Mouse (Mus musculus) right cerebral cortex, postnatal 4 days (tissue): ENCODE measurements around the gene Slc25a48.

Experiments
- DNase-seq: peaks from one replicate; pipeline ENCODE4 v3.0.0-alpha.2; 2022

Gene Slc25a48

DNA sequence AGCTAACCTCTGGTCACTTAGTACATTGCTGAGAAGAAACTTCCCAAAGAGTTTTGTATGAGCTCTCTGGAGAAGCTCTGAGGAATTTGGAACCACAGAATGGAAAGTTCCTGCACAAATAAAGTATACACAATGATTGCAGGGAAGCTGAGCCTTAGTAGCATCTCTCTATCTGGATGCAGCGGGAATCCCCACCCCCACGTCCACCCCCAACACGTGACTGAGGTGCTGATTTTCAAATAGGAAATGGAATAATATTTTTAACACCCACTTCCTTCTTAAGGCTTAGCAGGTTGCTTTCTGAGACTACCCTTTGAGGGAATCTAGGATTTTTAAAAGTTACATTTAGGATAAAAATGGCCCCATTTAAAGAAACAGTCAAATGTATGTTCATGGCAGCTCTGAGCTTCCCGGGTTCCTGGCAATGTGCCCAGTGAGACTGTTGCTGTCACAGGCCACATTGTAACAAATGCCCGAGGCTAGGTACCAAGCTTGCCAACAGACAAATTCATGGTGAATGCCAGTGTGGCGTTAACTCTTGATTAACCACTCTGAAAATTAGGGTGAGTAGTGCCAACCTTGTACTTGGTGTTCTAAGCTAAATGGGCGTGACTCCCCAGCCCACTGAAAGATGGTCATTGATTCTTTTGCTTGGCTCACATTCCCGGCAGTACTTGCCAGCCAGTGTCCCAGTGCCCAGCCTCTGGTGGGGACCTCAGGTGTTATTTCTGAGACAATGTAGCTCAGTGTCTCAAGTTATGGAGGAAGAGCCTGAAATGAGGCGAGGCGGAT, 11.3 kb downstream of the Slc25a48 start:
- DNase-seq, result peak; percentile 63

DNA sequence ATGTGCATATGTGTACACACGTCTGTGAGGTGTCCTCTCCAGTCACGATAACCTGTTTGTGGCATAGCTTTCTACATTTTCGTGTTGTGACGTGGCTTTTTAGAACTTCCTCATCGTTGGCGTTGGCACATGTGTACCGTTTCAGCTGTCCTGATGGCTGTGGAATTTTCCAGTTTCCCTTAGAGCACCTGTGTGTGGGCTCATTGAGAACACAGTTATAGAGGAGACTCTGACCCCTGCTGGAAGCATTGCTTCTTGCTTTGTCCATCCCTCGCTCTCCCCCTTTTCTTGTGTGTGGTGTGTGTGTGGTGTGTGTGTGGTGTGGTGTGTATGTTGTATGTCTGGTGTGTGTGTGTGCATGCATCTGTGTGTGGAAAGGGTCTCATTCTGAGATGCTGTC, 11.9 kb downstream of the Slc25a48 start:
- no peak for DNase-seq

DNA sequence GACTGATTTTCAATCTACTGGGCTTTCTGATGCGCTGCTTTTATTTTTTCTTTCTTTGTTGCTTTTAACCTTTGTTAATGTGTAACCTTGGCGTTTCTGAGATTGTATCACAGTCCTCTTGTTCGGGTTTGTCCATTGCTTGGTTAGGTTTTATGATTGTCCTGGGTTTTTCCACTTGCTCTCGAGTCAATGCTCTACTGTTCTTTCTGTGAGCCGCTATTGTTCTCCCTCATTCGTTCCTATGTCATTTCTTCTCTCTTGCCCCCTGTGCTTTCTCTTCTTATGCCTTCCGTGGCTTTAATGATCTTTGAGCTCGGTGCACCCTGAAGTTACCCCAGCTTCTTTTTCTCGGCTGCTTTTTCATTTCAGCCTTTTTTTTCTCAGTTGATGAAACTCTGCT, 19.8 kb downstream of the Slc25a48 start:
- DNase-seq, result no peak

GRCm38 (mm10) chr13:56461460-56461859, 23.3 kb downstream of the Slc25a48 start:
- DNase-seq, result no peak

DNA sequence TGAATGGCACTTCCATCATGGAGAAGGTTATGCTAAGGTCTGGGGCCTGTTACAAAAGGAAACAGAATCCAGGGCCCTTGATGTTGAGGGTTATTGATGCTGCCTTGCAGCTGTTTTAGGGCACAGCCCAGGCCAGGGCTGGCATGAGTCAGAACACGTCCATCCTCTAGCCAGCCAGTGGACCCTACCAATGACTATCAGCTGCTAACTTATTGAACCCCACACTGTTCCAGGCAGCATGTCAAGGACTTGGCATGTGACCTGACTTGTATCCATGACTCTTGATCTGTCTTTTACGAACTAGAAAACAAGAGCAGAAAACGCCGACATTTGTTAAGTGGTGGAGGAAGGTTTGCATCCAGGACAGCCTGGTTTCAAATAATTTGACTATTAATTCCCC, 24.6 kb downstream of the Slc25a48 start:
- no peak for DNase-seq

DNA sequence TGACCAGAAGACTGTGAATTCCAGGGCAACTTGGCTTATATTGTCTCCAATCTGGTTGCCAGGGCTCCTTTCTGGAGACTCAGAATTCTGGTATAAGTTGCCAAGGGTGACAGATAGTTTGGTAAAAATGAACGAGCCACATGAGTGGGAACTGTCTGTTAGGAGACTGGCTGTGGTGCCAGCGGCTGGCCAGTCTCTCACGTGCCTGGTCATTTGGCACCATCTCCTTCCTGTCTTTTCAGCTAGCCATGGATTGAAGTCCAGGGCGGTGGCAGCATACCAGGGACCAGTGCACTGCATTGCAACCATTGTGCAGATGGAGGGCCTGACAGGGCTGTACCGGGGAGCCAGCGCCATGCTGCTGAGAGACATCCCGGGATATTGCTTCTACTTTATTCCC, 25.1 kb downstream of the Slc25a48 start:
- DNase-seq, result no peak

DNA sequence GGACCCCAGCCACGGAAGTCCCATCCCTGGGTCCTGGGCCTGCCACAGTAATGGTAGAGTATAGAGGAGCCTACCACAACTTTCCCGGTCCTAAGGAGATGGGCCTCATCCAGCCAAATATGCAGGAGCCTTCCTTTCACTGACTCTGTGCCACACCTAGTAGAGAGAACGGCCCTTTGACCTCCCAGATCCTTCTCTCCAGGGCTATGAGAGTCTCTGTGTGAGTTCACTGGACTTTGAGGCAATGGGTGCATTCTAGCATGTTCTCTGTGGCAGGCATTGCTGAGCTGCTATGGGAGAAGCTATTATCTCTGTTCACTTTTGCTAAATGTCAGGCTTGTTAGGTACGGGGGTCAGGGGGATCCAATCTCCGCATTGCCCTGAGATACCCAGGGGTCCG, 25.6 kb downstream of the Slc25a48 start:
- DNase-seq, result no peak

GRCm38 (mm10) chr13:56467786-56468185, 29.6 kb downstream of the Slc25a48 start:
- DNase-seq, result no peak

DNA sequence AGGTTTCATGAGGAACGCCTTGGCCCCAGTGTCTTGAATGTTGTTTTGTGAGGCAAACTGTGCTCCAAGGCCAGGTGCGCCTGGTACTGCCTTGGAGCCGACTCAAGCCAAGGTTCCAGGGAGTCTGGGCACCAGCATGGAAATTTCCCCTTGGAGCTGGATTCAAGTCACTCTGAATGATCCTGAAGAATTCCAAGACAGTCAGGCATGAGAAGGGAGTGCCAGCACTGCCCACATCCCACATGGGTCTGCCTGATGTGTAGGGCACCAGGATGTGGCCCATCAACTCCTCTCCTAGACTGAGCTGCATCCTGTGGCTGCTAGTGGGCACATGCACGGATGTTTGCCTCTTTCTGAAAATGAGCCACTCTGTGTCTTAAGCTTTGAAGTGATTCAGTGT, 30.4 kb downstream of the Slc25a48 start:
- DNase-seq, result no peak

DNA sequence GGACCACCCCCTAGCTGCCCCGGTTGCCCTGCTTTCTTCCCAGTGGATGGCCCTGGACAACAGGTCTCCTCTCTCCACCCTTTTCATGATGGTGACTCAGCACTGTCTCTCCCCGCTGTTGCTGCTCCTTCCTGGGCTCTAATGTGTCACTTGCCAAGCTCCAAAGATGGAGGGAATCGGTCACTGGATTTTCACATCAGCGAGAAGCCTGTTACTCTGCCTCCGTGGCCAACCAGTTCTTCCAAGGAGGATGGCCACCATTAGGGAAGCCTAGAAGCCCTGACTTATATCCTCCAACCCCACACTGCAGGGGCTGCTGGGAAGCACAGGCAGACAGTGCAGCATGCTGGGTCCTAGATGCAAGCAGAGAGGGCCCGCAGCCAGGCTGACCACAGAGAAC, 33.1 kb downstream of the Slc25a48 start:
- DNase-seq, result no peak

GRCm38 (mm10) chr13:56471951-56472350, 33.8 kb downstream of the Slc25a48 start:
- no peak for DNase-seq

DNA sequence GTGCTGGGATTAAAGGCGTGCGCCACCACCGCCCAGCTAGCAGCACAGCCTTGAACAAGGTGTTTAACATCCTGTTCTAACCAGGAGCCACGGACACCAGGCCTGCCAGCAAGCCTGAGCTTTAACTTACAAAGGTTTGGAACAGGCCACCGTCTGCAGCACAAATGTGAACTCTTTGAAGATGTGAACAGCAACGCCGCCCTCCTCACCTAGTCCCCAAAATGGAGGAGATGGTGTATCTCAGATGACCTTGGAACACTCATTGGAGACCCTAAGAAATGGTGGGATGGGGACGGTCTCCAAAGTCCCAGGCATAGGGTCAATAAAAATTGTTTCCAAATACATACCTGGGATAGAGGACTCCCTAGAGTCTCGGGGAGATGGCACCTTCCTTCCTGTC, 34.5 kb downstream of the Slc25a48 start:
- DNase-seq, result no peak

- DNase-seq, result peak; percentile 30
Observed at GRCm38 (mm10) chr13:56475363-56475762, 37.2 kb downstream of the Slc25a48 start.

- no peak for DNase-seq
Observed at GRCm38 (mm10) chr13:56476790-56477189, 38.6 kb downstream of the Slc25a48 start.

- DNase-seq, result peak; percentile 60
Observed at GRCm38 (mm10) chr13:56477271-56477670, 39.1 kb downstream of the Slc25a48 start.

DNA sequence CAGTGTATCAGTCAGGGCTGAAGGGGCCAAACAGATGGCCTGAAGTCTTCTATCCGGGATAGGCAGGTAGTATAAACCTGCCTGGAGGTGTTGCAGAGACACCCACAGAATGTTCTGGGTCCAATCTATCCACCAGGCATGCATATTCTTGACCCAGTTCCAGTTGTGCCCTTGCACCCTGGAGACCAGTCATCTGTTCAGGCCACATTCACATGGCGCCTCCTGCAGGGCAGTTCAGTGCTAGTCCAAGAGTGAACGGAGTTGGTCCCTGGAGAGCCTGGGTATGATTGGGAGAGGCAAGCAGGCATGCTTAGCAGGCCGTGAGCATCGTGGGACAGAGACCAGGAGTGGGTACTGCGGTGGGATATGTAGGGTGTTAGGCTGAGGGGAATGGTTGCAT, 39.9 kb downstream of the Slc25a48 start:
- DNase-seq, result no peak

DNA sequence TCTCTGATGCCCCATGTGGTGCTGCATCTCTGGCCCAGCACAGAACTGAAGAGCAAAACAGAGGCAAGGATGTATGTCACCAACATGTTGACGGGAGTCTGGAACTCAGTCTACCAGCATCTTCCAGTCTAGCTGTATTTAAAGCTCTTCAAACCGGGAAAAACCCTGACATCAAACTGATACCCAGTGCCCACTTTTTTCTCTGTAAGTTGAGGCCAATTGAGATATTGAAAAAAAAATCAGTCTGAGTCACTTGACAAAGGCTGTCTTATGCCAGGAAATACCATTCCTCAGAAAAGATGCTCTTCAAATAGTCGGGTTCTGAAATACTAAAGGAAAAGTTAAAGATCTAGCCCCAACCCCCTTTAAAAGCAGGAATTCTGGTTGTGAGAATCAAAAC, 44.0 kb downstream of the Slc25a48 start, which contains the start of gene Il9:
Gene Il9, minus strand, starts transcription at position 101 of the 400 bp plus-strand sequence.
- no peak for DNase-seq

DNA sequence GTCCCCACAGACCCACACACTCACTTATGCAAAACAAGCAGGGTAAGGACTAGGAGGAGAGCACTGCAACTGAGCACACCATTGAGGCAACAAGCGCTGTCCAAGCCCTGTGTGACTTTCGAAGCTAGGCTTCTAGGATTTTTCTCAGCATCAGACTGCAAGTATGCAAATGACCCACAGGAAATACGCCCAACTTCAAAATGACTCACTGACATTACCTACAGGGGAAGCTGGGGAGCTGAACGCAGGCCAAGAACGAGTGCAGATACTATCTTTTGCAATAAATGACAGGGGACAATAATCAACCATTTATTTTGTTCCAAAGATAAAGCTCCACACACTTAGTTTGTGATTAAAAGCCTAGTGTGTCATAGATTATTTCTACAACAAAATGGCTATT, 49.9 kb downstream of the Slc25a48 start:
- no peak for DNase-seq

GRCm38 (mm10) chr13:56494440-56494839, 56.3 kb downstream of the Slc25a48 start:
- no peak for DNase-seq

DNA sequence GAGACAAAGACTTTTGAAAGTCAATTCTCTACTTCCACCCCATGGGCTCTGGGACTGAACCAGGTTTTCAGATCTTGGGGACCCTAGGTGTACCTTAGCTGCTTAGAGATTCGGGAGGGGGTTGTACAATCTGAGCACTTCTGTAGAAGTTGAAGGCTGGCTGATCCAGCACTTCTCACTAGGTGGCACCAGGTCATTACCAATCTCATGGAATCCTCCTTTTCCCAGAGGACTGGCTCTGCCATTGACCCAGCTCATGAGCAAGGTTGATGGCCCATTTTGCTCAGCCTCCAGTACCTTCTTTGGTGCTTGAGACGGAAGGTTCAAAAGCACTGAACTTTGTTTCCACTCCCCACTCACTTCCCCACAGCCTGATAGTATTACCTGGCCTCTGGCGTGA, 62.0 kb downstream of the Slc25a48 start:
- DNase-seq, result no peak

DNA sequence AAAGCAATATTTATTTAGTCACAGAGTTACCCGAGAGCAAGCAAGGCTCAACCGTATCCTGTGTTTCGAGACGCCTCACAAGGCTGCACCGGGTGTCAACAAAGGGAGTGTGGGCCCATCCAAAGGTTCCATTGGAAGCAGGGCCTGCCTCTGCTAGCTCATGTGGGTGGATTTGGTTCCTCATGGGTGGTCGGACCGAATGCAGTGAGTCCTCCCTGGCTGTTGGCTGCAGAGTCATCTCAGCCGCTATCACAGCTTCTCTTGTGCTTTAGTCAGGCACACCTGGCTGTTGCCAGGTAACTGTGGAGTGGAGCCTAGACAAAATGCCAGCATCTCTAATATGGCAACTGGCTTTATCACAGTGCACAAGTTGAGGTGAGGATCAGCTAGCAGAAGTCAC, 62.5 kb downstream of the Slc25a48 start:
- no peak for DNase-seq

DNA sequence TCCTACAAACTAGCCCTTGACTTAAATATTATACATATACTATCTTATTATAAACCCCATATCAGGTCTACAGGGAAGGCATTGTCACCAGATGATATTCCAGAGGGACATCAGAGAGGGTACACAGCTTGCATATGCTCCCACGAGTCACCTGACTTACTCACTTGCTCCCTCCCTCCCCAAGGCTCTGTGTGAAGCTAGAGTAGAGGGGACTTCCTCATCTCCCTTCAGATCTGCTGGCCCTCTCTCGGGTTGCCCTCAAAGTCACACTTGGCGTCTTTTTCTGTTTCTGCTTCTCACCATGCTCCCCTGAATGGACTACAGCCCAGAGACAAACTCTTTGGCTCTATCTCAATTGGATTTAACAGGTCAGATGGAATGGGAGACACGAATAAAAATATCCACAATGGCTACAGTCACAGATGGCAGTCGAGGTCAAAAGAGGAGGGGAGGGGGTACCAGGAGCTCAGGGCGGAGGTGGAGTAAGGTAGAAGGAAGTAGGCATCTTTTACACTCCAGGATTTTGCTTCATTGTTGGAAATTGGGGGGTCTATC, 63.8 kb downstream of the Slc25a48 start:
- no peak for DNase-seq

- DNase-seq, result no peak
Observed at GRCm38 (mm10) chr13:56506871-56507496, 68.8 kb downstream of the Slc25a48 start.

- DNase-seq, result no peak
Observed at GRCm38 (mm10) chr13:56509796-56510195, 71.6 kb downstream of the Slc25a48 start.
